Mouse (Mus musculus) adrenal gland, adult 18-20 months (tissue): ENCODE measurements around the gene 4930524J08Rik. TPM values are rescaled to one million over a fixed set of nuclear protein-coding genes. Genes with fewer than 3 reads are reported as not detected.

Experiments
- DNase-seq, 2 experiments: peaks; one replicate each; pipeline ENCODE4 v3.0.0; 2021 to 2022; ENCODE audit warnings: low spot score in 2 of 2
- long read RNA-seq, 2 experiments: library from polyadenylated mRNA; stranded (forward); transcript quantifications; one replicate each; pipeline ENCODE4 v2.0.0; 2021
- total RNA-seq, 2 experiments: library from RNA; stranded (reverse); gene quantifications; 1 replicate in 1 of 2; 2 replicates in 1 of 2; pipeline ENCODE4 v1.2.3; 2021

The 4930524J08Rik gene
- total RNA-seq = 1 to 10 TPM; 1.8 to 2.0 TPM
- long read RNA-seq, experiment 1 = 0 reads
- long read RNA-seq, experiment 2 = 0 reads

GRCm38 (mm10) chr5:99978699-99979442 lies at the start of gene 4930524J08Rik, which contains the start of gene Hnrnpd:
Gene 4930524J08Rik (plus strand): TSS chr5:99979061.
Gene Hnrnpd (minus strand): TSS chr5:99978938.
- peak; percentile 85 to 87 for DNase-seq

GRCm38 (mm10) chr5:99931910-99932309 lies 47.0 kb upstream of the 4930524J08Rik start:
- no peak for DNase-seq

- no peak for DNase-seq
Measured at GRCm38 (mm10) chr5:99939440-99939839, 39.4 kb upstream of the 4930524J08Rik start.

GRCm38 (mm10) chr5:99941273-99941672 lies 37.6 kb upstream of the 4930524J08Rik start:
- no peak for DNase-seq

DNA sequence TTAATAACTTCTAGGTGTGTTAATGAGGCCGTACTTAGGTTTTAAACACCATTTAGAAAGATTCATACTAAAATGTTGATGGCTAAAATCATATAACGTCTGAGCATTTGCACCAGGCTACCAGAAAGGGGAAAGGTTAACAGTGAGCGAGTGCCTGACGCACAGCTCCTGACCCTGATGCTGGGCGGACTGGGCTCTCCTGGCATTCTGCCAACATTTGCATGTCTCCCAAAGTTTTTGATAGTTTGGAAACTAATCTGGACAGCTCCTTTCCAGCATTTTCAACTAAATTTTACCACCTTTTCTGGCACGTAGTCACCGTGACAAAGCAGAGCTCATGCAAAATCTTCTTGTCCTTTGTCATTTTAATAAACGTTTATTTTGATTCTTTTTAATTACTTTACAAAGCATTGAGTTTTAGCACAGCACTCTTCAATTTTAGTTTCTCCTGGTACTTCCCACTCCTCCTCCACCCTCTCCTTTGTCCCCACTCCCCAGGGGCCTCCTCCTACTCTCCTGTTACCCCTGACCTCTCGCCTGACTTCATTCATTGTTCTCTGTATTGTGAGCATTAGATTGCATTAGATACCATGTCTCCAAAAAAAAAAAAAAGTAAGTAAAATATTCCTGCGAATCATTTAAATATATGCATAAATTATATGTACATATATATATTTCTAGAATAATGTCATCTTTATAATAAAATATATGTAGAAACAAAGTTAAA lies 36.9 kb upstream of the 4930524J08Rik start:
- peak in 1 of 2 experiments; percentile 19 for DNase-seq

GRCm38 (mm10) chr5:99952513-99952912 lies 26.3 kb upstream of the 4930524J08Rik start:
- DNase-seq = no peak

GRCm38 (mm10) chr5:99953883-99954282 lies 25.0 kb upstream of the 4930524J08Rik start:
- no peak for DNase-seq

GRCm38 (mm10) chr5:99958666-99959065 lies 20.2 kb upstream of the 4930524J08Rik start:
- no peak for DNase-seq

DNA sequence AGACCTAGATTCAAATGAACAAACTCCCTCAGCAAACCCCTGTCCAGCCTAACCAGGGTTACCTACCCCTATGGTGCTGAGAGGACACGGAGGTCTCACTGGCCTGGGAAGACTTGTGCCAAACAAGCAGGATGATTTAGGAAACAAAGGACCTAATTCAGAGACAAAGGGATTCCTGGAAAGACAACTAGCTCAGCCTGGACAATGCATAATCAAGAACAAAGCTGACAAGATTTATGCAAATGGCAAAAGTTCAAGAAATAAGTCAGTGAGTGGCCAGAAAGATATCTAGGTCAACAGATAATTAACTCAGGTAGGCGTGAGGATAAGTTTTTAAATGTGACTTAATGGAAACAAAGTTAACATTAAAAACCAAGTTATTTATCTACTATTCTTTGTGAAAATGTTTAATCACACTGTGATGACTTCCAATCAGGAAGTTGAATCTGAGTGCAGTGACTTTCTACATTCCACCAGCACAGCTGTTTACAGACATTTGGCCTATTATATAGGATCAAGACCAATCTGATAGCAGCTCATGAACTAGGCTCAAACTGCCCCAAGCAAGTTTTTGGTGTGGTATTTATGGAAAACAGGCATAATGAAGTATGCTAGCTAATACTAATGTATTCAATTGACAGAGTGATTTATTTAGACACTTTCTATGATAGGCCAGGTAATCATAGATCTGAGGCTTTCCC lies 19.5 kb upstream of the 4930524J08Rik start:
- no peak for DNase-seq

GRCm38 (mm10) chr5:99959960-99960359 lies 18.9 kb upstream of the 4930524J08Rik start:
- no peak for DNase-seq

DNA sequence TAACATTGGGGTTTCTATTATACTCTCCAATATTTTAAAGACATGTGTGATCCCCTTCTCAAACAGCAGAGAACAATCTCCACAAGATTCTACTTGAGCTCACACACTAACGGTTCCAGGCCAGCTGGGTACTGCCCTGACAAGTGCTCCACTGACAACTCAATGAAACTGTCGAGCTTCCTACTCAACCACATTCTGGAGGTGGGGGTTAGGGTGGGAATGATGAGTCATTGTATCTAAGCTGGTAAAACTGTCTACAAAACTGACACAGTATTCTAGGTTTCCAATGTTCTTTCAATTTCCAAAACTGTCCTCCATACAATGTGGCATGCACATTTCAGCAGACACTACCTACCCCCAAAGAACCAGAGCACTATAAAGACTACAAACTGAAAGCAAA lies 4.9 kb upstream of the 4930524J08Rik start:
- no peak for DNase-seq

- DNase-seq = no peak
Measured at GRCm38 (mm10) chr5:99975061-99975460, 3.8 kb upstream of the 4930524J08Rik start.

DNA sequence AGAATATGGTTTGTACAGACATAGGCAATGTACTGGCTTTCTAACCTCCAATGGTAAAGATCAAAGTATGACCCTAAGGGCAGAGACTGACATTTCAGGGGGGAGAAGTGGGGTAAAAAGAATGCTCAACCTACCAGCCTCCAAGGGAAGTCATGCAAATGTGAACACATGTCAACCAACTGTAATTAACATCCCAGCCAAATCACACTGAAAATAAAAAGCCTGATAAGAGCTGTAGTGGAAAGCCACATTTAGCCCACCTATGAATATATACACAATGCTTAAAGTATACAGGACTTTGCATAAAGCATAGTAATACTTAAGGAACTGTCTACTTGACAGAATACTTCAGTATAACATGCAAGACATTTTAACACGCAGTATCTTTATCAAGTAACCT lies 3.1 kb upstream of the 4930524J08Rik start:
- no peak for DNase-seq

DNA sequence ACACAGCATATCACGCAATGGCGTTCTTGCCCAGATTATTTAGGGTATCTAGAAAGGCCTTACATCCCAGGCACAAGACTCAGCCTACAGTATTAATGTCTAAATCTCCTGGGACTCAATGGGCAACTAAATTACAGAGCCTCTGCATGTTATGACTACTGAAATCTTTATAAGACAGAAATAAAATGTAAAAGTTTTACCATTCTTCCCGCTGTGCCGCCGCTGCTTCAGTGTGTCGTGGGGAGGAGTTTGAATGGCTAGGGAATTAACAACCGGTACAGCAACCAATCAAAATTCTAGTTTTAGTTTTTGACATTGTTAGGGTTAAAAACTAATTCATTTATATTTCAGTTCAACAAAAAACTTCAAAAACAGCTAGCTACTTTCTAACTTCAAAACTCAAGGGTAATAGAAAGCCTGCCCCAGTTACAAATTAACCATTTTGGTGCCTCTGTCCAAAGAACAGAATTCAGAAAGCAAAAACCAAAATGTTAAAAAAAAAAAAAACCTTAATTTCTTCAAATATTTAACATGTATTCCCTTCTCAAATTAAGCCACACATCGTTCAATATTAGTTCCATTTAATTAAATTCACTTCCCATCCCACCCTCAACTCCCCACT lies 2.4 kb upstream of the 4930524J08Rik start:
- no peak for DNase-seq

- DNase-seq = peak; percentile 68 to 74
Measured at GRCm38 (mm10) chr5:99977516-99978301, 1.2 kb upstream of the 4930524J08Rik start.

DNA sequence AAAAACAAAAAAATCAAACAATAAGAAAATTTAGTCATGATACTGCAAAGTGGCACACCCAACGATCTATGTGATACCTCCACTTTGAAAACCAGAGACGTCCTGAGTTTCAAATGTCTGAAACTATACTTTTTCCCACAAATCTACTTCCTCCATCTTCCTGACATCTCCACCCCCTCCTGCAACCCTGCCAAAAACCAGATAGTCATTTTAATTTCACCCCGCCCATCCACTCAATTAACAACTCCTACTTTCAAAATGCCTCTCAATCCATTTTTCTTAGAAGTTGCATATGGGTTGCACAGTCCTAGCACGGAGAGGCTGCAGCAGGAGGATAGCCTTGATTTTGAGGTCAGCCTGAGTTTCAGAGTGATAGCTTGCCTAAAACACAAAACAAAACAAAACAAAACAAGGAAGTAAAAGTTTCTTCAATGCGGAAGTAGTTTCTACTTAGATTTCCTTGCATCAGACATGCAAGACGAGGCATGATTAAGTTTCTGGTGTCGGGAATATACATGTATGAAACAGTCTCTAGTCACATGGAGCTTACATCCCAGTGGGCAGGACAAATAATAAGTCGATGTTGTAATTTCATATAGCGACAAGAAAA lies 4.7 kb downstream of the 4930524J08Rik start:
- no peak for DNase-seq

GRCm38 (mm10) chr5:99994166-99994565 lies 15.3 kb downstream of the 4930524J08Rik start:
- DNase-seq = no peak

DNA sequence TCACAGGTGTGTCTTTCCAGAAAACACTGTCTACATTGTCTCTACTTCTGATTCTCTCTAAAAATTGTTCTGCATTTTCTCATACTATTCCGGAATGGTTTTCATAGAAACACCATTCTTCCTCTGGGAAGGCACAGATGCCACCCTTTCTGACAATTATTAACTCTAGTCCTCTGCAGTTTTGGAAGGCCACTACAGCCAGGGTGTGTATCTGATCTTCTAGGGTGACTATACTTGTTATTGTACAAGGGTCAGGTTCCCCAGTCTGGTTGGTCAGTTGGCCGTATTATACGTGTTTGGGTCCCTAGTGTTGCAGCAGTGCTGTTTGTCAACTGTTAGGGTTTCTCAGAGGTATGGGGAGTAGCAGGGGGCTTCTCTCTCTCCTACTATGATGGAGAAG lies 15.8 kb downstream of the 4930524J08Rik start:
- no peak for DNase-seq

GRCm38 (mm10) chr5:100000048-100000447 lies 21.2 kb downstream of the 4930524J08Rik start:
- DNase-seq = no peak

DNA sequence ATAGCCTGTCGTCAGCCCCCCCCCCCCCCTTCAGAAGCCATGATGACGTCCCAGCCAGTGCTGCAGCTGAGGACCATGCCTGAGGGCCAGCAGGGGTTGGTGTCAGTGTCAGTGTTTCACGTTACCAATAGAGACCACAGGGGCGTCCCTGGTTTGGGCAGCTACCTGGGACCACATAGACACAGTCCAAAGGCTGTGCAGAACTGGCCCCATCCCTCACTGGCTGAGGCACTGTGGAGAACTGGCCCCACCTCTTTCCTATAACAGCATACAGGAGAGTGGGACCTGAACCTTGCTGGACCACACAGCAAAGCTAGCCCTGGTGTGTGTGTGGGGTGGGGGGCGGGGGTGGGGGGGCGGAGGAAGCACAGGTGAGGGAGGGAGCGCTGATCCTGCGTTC lies 21.6 kb downstream of the 4930524J08Rik start:
- no peak for DNase-seq
